Mouse (Mus musculus) CH12.LX (cell line): ENCODE results near the gene 2610008E11Rik.

Experiments used
- CHD1 ChIP-seq: IDR thresholded peaks from 2 replicates; pipeline ENCODE4 v1.6.1; 2012; ENCODE audit warnings: low read depth, low read length, improper control_type of control experiment, inconsistent platforms
- CTCF ChIP-seq, 2 experiments: IDR thresholded peaks in 1 of 2; conservative IDR thresholded peaks in 1 of 2; 2 replicates each; pipeline ENCODE4 v1.5.1; 2011 to 2012; ENCODE audit warnings: low read depth in 2 of 2, low read length in 2 of 2, improper control_type of control experiment in 1 of 2, inconsistent platforms in 1 of 2, mild to moderate bottlenecking in 1 of 2, moderate library complexity in 1 of 2
- E2F4 ChIP-seq: IDR thresholded peaks from 2 replicates; pipeline ENCODE4 v1.6.1; 2011; ENCODE audit warnings: low read depth, low read length, improper control_type of control experiment; ENCODE audit not compliant: insufficient replicate concordance
- ELF1 ChIP-seq: IDR thresholded peaks from 2 replicates; pipeline ENCODE4 v1.6.1; 2014; ENCODE audit warnings: low read depth, mild to moderate bottlenecking, inconsistent platforms, low read length, improper control_type of control experiment
- EP300 ChIP-seq: IDR thresholded peaks from 2 replicates; pipeline ENCODE4 v1.6.1; 2011; ENCODE audit warnings: low read length, improper control_type of control experiment
- JUN ChIP-seq: IDR thresholded peaks from 2 replicates; pipeline ENCODE4 v1.6.1; 2011; ENCODE audit warnings: low read depth, mild to moderate bottlenecking, low read length, improper control_type of control experiment, moderate library complexity; ENCODE audit not compliant: insufficient read depth
- JUND ChIP-seq: conservative IDR thresholded peaks from 2 replicates; pipeline ENCODE4 v1.6.1; 2011; ENCODE audit warnings: low read depth, low read length, improper control_type of control experiment
- MAFK ChIP-seq: IDR thresholded peaks from 2 replicates; pipeline ENCODE4 v1.6.1; 2011; ENCODE audit warnings: low read length, improper control_type of control experiment; ENCODE audit not compliant: insufficient replicate concordance
- MAX ChIP-seq: IDR thresholded peaks from 2 replicates; pipeline ENCODE4 v1.6.1; 2011; ENCODE audit warnings: low read length, improper control_type of control experiment
- MEF2A ChIP-seq: IDR thresholded peaks from 2 replicates; pipeline ENCODE4 v1.6.1; 2014; ENCODE audit warnings: low read depth, mild to moderate bottlenecking, inconsistent platforms, low read length, improper control_type of control experiment, borderline replicate concordance
- NELFE ChIP-seq: IDR thresholded peaks from 2 replicates; pipeline ENCODE4 v1.6.1; 2011; ENCODE audit warnings: low read depth, low read length, improper control_type of control experiment
- USF1 ChIP-seq: IDR thresholded peaks from 2 replicates; pipeline ENCODE4 v1.6.1; 2014; ENCODE audit warnings: low read depth, mild to moderate bottlenecking, inconsistent platforms, low read length, improper control_type of control experiment

GRCm38 (mm10) chr10:79096706-79097105, 694 bp downstream of the 2610008E11Rik start:
- TF ChIP-seq E2F4, result no peak
- TF ChIP-seq CTCF (conservative IDR thresholded peaks at IDR 0.05 in 1 of 2, IDR thresholded peaks at IDR 0.05 in 1 of 2; ENCODE audit: low read depth in 2 of 2, low read length in 2 of 2), result no peak
- no peak for TF ChIP-seq EP300
- no peak for TF ChIP-seq NELFE
- no peak for TF ChIP-seq MAX
- TF ChIP-seq USF1, result no peak
- no peak for TF ChIP-seq ELF1
- no peak for TF ChIP-seq MAFK
- TF ChIP-seq JUND, result no peak
- TF ChIP-seq JUN, result no peak
- no peak for TF ChIP-seq CHD1
- no peak for TF ChIP-seq MEF2A
